Mouse (Mus musculus) cerebellum, adult 8-10 months (tissue): Measurements from ENCODE around the gene Sec61a2.
A peak's percentile ranks its signal among the peaks of the same experiment; 100 is the strongest.

Experiments used
- DNase-seq: peaks from one replicate; pipeline ENCODE4 v3.0.0; 2022

The Sec61a2 gene

GRCm38 (mm10) chr2:5877446-5877845, 17.8 kb downstream of the Sec61a2 start:
- DNase-seq: no peak

DNA sequence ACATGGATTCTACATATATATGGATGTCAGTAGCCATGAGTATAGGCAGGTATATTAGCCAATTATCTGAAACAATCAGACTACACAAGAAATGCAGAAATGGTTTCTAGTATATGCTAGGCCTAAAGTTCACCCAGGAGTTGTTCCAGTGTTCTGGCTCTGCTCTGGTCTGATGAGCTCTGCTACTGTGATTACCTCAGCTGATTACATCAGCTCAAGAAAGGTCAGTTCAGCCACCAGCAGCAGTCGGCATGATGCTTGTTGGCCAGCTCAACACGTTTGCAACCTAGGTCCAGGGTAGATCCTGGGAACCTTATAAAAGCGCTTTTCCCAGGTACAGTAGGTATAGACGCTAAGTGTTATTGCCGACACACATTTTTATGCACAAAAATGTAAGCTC, 25.5 kb downstream of the Sec61a2 start:
- no peak for DNase-seq

DNA sequence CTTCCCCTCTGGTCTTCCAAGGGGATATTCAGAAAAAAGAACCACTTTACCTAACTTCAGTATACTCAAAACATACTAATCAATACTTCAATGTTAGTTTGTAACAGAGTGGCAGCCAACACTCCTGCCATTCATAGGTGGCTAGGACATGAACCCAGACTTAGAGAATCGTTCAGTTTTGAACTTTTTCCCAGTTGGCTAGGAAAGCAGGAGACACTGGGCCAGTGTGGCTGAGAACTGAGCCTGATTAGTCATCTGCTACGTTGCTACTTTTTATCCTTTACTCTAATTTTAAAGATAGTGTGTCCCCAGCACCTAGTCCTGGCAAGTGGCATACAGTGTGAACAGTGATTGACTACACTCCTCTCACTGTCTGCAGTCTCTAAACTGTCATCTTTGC, 27.6 kb downstream of the Sec61a2 start:
- no peak for DNase-seq

DNA sequence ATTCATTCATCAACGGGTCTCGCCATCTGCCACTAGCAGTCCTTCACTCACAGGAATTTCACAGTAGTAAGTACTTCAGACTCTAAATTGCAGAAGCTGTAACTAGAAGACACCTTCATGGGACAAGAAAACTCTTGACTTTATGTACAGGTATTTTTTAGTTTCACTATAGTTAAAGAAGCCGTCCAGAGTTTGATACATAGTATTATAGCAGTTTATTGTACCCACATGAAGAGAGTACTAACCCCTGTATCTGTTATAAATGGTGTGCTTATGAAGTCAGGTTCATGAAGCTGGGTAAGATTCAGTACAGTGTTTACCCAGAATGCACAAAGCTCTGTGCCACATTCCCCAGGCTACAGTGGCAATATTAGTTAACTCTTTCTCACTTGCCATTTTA, 32.4 kb downstream of the Sec61a2 start, which contains the start of gene Gm13199:
TSS of gene Gm13199 (minus strand) at position 101 of the 400 bp plus-strand sequence.
- DNase-seq: no peak

GRCm38 (mm10) chr2:5851866-5852265, 43.4 kb downstream of the Sec61a2 start:
- no peak for DNase-seq

DNA sequence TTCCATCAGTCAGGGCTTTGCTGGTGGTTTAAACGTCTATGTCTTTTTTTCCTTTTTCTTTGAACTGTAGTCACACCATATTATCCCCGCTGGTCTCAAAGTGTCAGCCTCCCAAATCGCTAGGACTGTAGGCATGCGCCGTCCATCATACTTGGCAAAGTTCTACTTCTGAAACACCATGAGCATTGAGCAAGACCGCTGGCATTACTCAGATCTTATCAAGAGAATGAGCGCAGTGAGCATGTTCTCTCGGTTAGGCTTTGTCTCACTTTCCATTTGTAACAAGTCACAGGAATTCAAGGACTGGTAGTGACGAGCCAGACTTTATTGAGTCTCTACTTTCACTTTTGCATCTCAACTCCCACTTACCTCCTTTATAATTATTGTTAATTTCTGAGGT, 44.1 kb downstream of the Sec61a2 start:
- no peak for DNase-seq

DNA sequence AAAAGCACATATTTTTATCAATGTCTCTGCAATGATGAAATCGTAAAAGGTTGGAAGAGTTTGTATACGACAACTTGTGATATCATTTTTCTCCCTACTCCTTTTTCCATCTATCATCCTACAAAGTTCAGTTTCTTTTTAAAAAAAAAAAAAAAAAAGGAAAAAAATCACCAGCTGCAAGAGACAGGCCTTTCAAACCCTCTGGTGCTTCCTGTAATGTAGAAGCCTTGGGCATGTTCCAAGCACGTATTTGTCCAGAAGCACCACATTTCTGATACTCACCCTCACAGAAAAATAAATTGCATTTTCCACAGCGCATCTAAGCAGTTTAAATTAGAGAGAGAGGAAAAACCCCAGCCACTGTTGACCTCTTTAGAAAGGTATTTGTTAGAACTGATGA, 49.4 kb downstream of the Sec61a2 start:
- no peak for DNase-seq

GRCm38 (mm10) chr2:5844873-5845631, 50.2 kb downstream of the Sec61a2 start, which contains the start of the genes Nudt5 and Cdc123:
Nudt5 (plus strand) TSS chr2:5845019.
Cdc123 (minus strand) TSS chr2:5845164.
- DNase-seq: peak; percentile 88

- DNase-seq: no peak
Observed at GRCm38 (mm10) chr2:5844181-5844872, 50.9 kb downstream of the Sec61a2 start.

- no peak for DNase-seq
Observed at GRCm38 (mm10) chr2:5840815-5841214, 54.4 kb downstream of the Sec61a2 start.

- DNase-seq: no peak
Observed at GRCm38 (mm10) chr2:5825265-5825913, 69.8 kb downstream of the Sec61a2 start.

DNA sequence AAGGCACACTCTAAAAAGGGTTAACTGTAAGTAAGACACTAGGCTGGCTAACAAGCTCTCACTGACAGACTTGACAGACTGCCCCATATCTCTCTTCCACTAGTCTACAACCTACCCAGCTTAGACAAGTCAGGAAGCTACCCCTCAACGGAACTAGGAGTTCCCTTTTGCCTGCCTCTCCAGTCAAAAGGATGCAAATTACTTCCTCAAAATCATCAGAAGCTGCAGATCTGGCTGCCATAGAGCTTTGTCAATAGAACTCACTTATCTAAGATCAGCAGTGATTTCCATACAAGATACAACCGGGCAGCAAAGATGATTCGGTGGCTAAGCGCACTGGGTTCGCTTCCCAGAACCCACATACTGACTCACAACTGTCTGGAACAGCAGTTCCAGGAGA, 70.5 kb downstream of the Sec61a2 start:
- DNase-seq: no peak

GRCm38 (mm10) chr2:5824213-5824612, 71.0 kb downstream of the Sec61a2 start:
- DNase-seq: no peak

- DNase-seq: no peak
Observed at GRCm38 (mm10) chr2:5822449-5822848, 72.8 kb downstream of the Sec61a2 start.

- no peak for DNase-seq
Observed at GRCm38 (mm10) chr2:5821264-5821663, 74.0 kb downstream of the Sec61a2 start.
